Mouse (Mus musculus) megakaryocyte, embryonic 14.5 days (primary cell): Measurements from ENCODE around the gene Apopt1. TPM values are rescaled to one million over a fixed set of nuclear protein-coding genes. Genes with fewer than 3 reads are reported as not detected.

ENCODE experiments used
- H3K27me3 ChIP-seq: replicated peaks from 2 replicates; pipeline ENCODE3; 2012; ENCODE audit warnings: inconsistent platforms
- H3K36me3 ChIP-seq: replicated peaks from 2 replicates; pipeline ENCODE3; 2012; ENCODE audit warnings: low read length, inconsistent platforms, mixed read lengths
- H3K4me1 ChIP-seq: 2 replicates; pipeline ENCODE4 v1.6.1; 2012; ENCODE audit warnings: inconsistent platforms
- H3K4me3 ChIP-seq: replicated peaks from 2 replicates; pipeline ENCODE3; 2012; ENCODE audit warnings: moderate library complexity, mild to moderate bottlenecking, inconsistent platforms
- H3K9me3 ChIP-seq: 2 replicates; pipeline ENCODE4 v1.6.1; 2012; ENCODE audit warnings: inconsistent platforms
- FLI1 ChIP-seq: IDR thresholded peaks from 2 replicates; pipeline ENCODE4 v1.6.1; 2012; ENCODE audit warnings: low read length, inconsistent platforms, mixed read lengths
- GATA1 ChIP-seq: IDR thresholded peaks from 3 replicates; pipeline ENCODE4 v1.6.1; 2012; ENCODE audit warnings: mixed read lengths, low read length, inconsistent platforms, borderline replicate concordance
- polyA plus RNA-seq: library from polyadenylated mRNA; stranded (reverse); fragments of >175 nt; gene quantifications from 2 replicates; pipeline ENCODE4 v1.2.3, GENCODE M21; 2012; ENCODE audit warnings: low replicate concordance; ENCODE audit not compliant: insufficient read depth

Apopt1 gene
- 65.2 and 126 TPM in 2 replicates for polyA plus RNA-seq

- no peaks in the 10 kb centered on the region for H3K27me3 ChIP-seq
- peaks cover 45% of the 10 kb centered on the region for H3K4me1 ChIP-seq
- H3K4me3 ChIP-seq, result peak within 1 kb of the TSS; percentile 96
- TF ChIP-seq GATA1, result no peak
- no peak for TF ChIP-seq FLI1
- peaks cover 42% of the 10 kb centered on the region for H3K36me3 ChIP-seq
- no peaks in the 10 kb centered on the region for H3K9me3 ChIP-seq
These were observed at the start of gene Apopt1, which contains the start of gene Bag5 for GRCm38 (mm10) chr12:111713004-111713651. Apopt1 (plus strand) TSS chr12:111713261. Bag5 (minus strand) TSS chr12:111713257.

GRCm38 (mm10) chr12:111664144-111664634 lies 48.9 kb upstream of the Apopt1 start:
- Histone ChIP-seq H3K4me3 (peak overlapping the region; percentile 74), H3K4me1 (peaks cover 60% of the 10 kb centered on the region), H3K36me3 (peaks cover 25% of the 10 kb centered on the region), H3K9me3 (no peaks in the 10 kb centered on the region), H3K27me3 (no peaks in the 10 kb centered on the region)
- TF ChIP-seq GATA1 (no peak), FLI1 (no peak)

GRCm38 (mm10) chr12:111665041-111665880 lies 47.8 kb upstream of the Apopt1 start:
- Histone ChIP-seq H3K36me3 (peaks cover 26% of the 10 kb centered on the region), H3K9me3 (no peaks in the 10 kb centered on the region), H3K27me3 (peaks cover 2% of the 10 kb centered on the region), H3K4me3 (no peak overlapping the region), H3K4me1 (peaks cover 71% of the 10 kb centered on the region)
- no peak for TF ChIP-seq GATA1

GRCm38 (mm10) chr12:111666380-111666779 lies 46.7 kb upstream of the Apopt1 start:
- Histone ChIP-seq H3K36me3 (peaks cover 21% of the 10 kb centered on the region), H3K9me3 (no peaks in the 10 kb centered on the region), H3K27me3 (peaks cover 12% of the 10 kb centered on the region), H3K4me3 (no peak overlapping the region), H3K4me1 (peaks cover 82% of the 10 kb centered on the region)
- TF ChIP-seq FLI1 (no peak), GATA1 (no peak)

- H3K36me3 ChIP-seq, result peaks cover 19% of the 10 kb centered on the region
- no peaks in the 10 kb centered on the region for H3K9me3 ChIP-seq
- TF ChIP-seq GATA1 (no peak), FLI1 (no peak)
- H3K27me3 ChIP-seq, result peaks cover 23% of the 10 kb centered on the region
- no peak overlapping the region for H3K4me3 ChIP-seq
- peaks cover 93% of the 10 kb centered on the region for H3K4me1 ChIP-seq
These were observed 45.6 kb upstream of the Apopt1 start for GRCm38 (mm10) chr12:111667421-111667820.

- Histone ChIP-seq H3K27me3 (peaks cover 32% of the 10 kb centered on the region), H3K4me1 (peaks cover 95% of the 10 kb centered on the region), H3K36me3 (peaks cover 19% of the 10 kb centered on the region), H3K9me3 (no peaks in the 10 kb centered on the region), H3K4me3 (peak overlapping the region; percentile 92)
- no peak for TF ChIP-seq FLI1
- TF ChIP-seq GATA1, result no peak
These were observed 44.6 kb upstream of the Apopt1 start for GRCm38 (mm10) chr12:111668457-111668912.

- no peak for TF ChIP-seq FLI1
- TF ChIP-seq GATA1, result no peak
- Histone ChIP-seq H3K36me3 (peaks cover 15% of the 10 kb centered on the region), H3K4me1 (peaks cover 92% of the 10 kb centered on the region), H3K27me3 (peaks cover 40% of the 10 kb centered on the region), H3K4me3 (peak overlapping the region; percentile 92), H3K9me3 (no peaks in the 10 kb centered on the region)
These were observed 43.9 kb upstream of the Apopt1 start for GRCm38 (mm10) chr12:111669000-111669788.

- Histone ChIP-seq H3K4me1 (peaks cover 87% of the 10 kb centered on the region), H3K9me3 (no peaks in the 10 kb centered on the region), H3K27me3 (peaks cover 41% of the 10 kb centered on the region), H3K36me3 (peaks cover 12% of the 10 kb centered on the region), H3K4me3 (no peak overlapping the region)
- no peak for TF ChIP-seq FLI1
- no peak for TF ChIP-seq GATA1
These were observed 43.1 kb upstream of the Apopt1 start for GRCm38 (mm10) chr12:111669961-111670360.

- peaks cover 43% of the 10 kb centered on the region for H3K27me3 ChIP-seq
These were observed 42.6 kb upstream of the Apopt1 start for GRCm38 (mm10) chr12:111670371-111670971.

More at GRCm38 (mm10) chr12:111670371-111670971, 42.6 kb upstream of the Apopt1 start:
- H3K9me3 ChIP-seq, result no peaks in the 10 kb centered on the region
- TF ChIP-seq GATA1, result no peak
- no peak for TF ChIP-seq FLI1
- peaks cover 87% of the 10 kb centered on the region for H3K4me1 ChIP-seq
- H3K36me3 ChIP-seq, result peaks cover 10% of the 10 kb centered on the region
- peak overlapping the region; percentile 80 for H3K4me3 ChIP-seq
